Mouse (Mus musculus) heart, postnatal 0 days (tissue): ENCODE measurements around the gene Brinp2.

Experiments used
- CTCF ChIP-seq: IDR thresholded peaks from 2 replicates; pipeline ENCODE4 v1.5.1; 2016; ENCODE audit warnings: antibody characterized with exemption, control low read depth, low read depth
- EP300 ChIP-seq: IDR thresholded peaks from 2 replicates; pipeline ENCODE4 v1.6.1; 2016; ENCODE audit warnings: antibody characterized with exemption, low read depth

GRCm38 (mm10) chr1:158361964-158362291 is 5.8 kb upstream of the Brinp2 start, which contains the start of gene Astn1:
- no peak for TF ChIP-seq CTCF
- TF ChIP-seq EP300: no peak
